Mouse (Mus musculus): ENCODE measurements around the gene Ankrd54. TPM values are rescaled to one million over a fixed set of nuclear protein-coding genes. Genes with fewer than 3 reads are reported as not detected.

Ankrd54 gene
- polyA plus RNA-seq, 1 experiment from 2014 or later = 48.4 TPM

DNA sequence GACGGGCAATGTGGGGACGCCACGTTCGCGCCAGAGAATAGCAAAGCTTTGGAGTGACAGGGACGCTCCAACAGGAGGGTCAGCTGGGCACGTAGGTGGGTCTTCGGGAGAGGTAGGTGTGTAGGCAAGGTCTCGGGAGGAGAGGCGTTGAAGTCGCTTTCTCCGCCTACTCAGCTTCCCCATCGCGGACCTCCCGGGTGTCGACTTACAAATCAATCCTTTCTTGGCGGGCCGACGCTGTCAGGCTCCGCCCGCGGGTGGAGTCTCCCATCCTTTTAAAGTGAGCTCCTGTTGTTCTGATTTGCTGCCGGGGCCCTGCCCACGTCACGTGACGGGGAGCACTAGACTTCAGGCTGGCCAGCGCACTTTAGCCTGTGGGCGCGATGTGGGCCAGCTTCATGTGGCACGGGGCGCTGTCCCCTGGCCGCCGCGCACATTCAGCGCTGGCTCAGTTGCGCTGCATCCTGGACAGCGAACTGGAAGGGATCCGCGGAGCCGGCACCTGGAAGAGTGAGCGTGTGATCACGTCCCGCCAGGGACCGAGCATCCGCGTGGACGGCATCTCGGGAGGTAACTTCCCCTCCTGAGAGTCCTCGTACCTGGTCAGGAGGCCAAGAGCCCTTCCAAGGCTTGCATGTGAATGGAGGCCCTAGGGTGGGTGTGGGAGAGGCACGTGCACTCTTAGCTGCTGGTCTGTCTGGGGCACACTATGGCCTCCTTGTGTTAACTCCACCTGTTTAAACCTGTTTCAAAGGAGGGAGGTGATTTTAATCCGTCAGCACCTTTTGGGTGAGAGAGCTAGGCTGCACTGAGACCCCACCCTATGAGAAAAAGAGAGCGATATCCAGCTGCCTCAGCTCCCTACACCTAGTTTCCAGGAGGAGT is 31.9 kb downstream of the Ankrd54 start:
- H3K27ac ChIP-seq (ENCODE audit: low read length) = peak overlapping the region; percentile 98
- no peaks in the 10 kb centered on the region for H3K36me3 ChIP-seq (ENCODE audit: insufficient read depth, low read length)
- ATAC-seq (peak; percentile 86), DNase-seq (ENCODE audit: low spot score) (peak; percentile 98)
- H3K4me2 ChIP-seq (replicated peaks; ENCODE audit: low read depth, low read length) = peak overlapping the region; percentile 97
- no peaks in the 10 kb centered on the region for H3K9me3 ChIP-seq (ENCODE audit: low read length)
- peak overlapping the region; percentile 79 for H3K4me3 ChIP-seq (ENCODE audit: low read depth, low read length)
- H3K9ac ChIP-seq (replicated peaks; ENCODE audit: low read depth) = peak overlapping the region; percentile 100
- H3K27me3 ChIP-seq (replicated peaks; ENCODE audit: insufficient read depth, low read length) = no peaks in the 10 kb centered on the region
- whole genome bisulfite sequencing = 3% methylated on average over 52 of the region's 52 CpGs
- TF ChIP-seq CTCF (IDR thresholded peaks at IDR 0.05) (no peak), EP300 (IDR thresholded peaks at IDR 0.05) (no peak)
- peaks cover 11% of the 10 kb centered on the region; the same call in 1 of the 2 replicates for H3K4me1 ChIP-seq (ENCODE audit: insufficient read depth, low read depth, low read length)

DNA sequence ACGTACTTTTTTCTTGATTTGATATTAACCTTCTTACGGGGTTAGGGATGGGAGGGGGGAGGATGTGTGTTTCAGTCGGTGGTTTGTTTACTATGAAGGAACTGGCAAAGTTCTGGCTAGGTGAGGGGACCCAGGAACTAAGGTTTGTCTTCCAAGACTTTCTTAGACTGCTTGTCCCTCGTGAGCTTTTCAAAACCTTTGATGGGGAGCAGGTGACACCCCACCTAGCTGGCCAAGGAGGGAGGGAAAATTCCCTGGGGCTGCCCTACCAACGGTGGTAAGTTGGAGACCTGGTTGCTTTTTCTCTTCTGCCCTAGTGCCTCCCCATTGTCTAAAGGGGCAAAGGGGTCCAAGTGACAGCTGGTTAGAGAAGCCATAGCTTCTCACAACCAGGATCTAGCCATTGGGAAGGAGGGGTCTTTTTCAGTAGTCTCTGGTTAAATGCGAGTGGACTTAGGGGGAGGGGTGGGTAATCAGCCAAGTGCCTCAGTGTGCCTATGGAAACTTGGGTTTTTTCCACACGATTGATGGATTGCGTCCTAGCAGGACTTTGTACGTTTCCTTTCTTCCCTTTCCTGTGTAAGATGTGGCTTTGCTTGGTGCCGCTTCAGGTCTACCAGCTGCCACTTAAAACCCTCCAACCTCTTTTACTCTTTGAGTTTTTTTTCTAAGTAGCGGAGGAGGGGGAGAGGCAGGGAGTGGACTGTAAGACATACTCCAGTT is 33.0 kb downstream of the Ankrd54 start:
- Histone ChIP-seq H3K4me2 (replicated peaks; ENCODE audit: low read depth, low read length) (peak overlapping the region; percentile 97), H3K4me3 (ENCODE audit: low read depth, low read length) (peak overlapping the region; percentile 79), H3K9me3 (ENCODE audit: low read length) (no peaks in the 10 kb centered on the region), H3K4me1 (ENCODE audit: insufficient read depth, low read depth, low read length) (peaks cover 11% of the 10 kb centered on the region; the same call in 1 of the 2 replicates), H3K27ac (ENCODE audit: low read length) (peak overlapping the region; percentile 98), H3K9ac (replicated peaks; ENCODE audit: low read depth) (peak overlapping the region; percentile 100), H3K27me3 (replicated peaks; ENCODE audit: insufficient read depth, low read length) (no peaks in the 10 kb centered on the region), H3K36me3 (ENCODE audit: insufficient read depth, low read length) (no peaks in the 10 kb centered on the region)
- ATAC-seq (no peak), DNase-seq (ENCODE audit: low spot score) (peak; percentile 56)
- 3% methylated on average over 11 of the region's 11 CpGs for WGBS
- TF ChIP-seq CTCF (IDR thresholded peaks at IDR 0.05) (no peak), EP300 (IDR thresholded peaks at IDR 0.05) (no peak)

- no peaks in the 10 kb centered on the region for H3K27me3 ChIP-seq (replicated peaks; ENCODE audit: insufficient read depth, low read length)
- no peaks in the 10 kb centered on the region for H3K9me3 ChIP-seq (ENCODE audit: low read length)
- WGBS = 11% methylated on average over 16 of the region's 16 CpGs
- no peak for TF ChIP-seq EP300 (IDR thresholded peaks at IDR 0.05)
- TF ChIP-seq CTCF (IDR thresholded peaks at IDR 0.05) = no peak
- no peak for ATAC-seq
- peak overlapping the region; percentile 100 for H3K9ac ChIP-seq (replicated peaks; ENCODE audit: low read depth)
- peak overlapping the region; percentile 98 for H3K27ac ChIP-seq (ENCODE audit: low read length)
- peak overlapping the region; percentile 97 for H3K4me2 ChIP-seq (replicated peaks; ENCODE audit: low read depth, low read length)
- no peaks in the 10 kb centered on the region for H3K36me3 ChIP-seq (ENCODE audit: insufficient read depth, low read length)
- peak overlapping the region; percentile 79 for H3K4me3 ChIP-seq (ENCODE audit: low read depth, low read length)
- peak; percentile 14 for DNase-seq (ENCODE audit: low spot score)
- peaks cover 11% of the 10 kb centered on the region; the same call in 1 of the 2 replicates for H3K4me1 ChIP-seq (ENCODE audit: insufficient read depth, low read depth, low read length)
Observed at GRCm38 (mm10) chr15:79028823-79029484, 33.7 kb downstream of the Ankrd54 start.

- Histone ChIP-seq H3K4me1 (ENCODE audit: insufficient read depth, low read depth, low read length) (peaks cover 11% of the 10 kb centered on the region; the same call in 1 of the 2 replicates), H3K4me2 (replicated peaks; ENCODE audit: low read depth, low read length) (peak within 1 kb of the TSS; percentile 97), H3K9ac (replicated peaks; ENCODE audit: low read depth) (peak within 1 kb of the TSS; percentile 100), H3K27me3 (replicated peaks; ENCODE audit: insufficient read depth, low read length) (no peaks in the 10 kb centered on the region), H3K9me3 (ENCODE audit: low read length) (no peaks in the 10 kb centered on the region), H3K4me3 (ENCODE audit: low read depth, low read length) (peak within 1 kb of the TSS; percentile 79), H3K36me3 (ENCODE audit: insufficient read depth, low read length) (no peaks in the 10 kb centered on the region), H3K27ac (ENCODE audit: low read length) (peak within 1 kb of the TSS; percentile 98)
- peak; percentile 97 for DNase-seq (ENCODE audit: low spot score)
- 2% methylated on average over 41 of the region's 58 CpGs for WGBS
- ATAC-seq = peak; percentile 87
- TF ChIP-seq EP300 (IDR thresholded peaks at IDR 0.05) = no peak
- no peak for TF ChIP-seq CTCF (IDR thresholded peaks at IDR 0.05)
Observed at GRCm38 (mm10) chr15:79028237-79028738, 34.4 kb downstream of the Ankrd54 start, which contains the start of gene H1f0. Gene H1f0 (plus strand): TSS chr15:79028450.

DNA sequence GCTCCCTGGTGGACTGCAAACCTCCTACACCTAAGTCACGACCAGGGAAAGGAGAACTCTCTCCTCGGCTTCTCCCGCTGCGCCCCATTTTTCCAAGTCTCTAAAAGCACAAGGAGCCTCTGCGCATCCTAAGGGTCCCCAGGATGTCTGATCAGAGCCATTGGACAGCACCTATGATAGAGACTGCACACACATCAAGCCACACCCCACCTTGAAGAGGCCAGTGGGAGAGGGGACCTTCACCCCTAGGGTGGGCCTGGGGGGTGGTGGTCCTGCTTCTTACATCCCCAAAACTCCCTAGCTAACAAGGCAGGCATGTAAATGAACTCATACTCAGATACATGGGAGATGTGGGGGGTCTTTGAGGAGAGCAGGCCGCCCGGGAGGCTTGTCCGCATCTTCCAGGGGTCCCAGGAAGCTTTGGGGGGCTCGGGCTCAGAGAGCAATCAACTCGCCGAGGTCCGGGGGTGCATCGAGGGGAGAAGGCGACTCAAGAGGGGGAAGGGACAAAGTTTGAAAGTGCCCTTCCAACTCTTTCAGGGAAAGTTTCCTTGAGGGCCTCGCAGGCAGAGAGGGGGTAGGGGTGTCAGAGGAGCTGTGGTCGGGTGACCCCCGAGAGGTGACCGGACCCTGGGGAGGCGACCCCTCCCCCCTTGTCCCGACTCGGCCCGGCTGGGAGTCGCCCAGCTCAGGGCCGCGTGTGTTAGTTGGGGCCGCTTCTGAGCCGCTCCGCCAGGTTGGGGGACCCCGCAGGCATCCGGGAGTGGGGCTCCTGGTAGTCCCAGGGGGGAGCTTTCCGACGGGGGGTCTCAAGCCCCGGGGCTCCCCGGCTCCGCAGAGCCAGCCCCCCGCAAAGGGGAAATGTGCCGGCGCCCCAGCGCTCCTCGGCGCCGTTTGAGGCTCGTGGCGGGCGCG is 35.1 kb downstream of the Ankrd54 start:
- H3K36me3 ChIP-seq (ENCODE audit: insufficient read depth, low read length) = no peaks in the 10 kb centered on the region
- TF ChIP-seq CTCF (IDR thresholded peaks at IDR 0.05) = no peak
- no peak for TF ChIP-seq EP300 (IDR thresholded peaks at IDR 0.05)
- peaks cover 11% of the 10 kb centered on the region; the same call in 1 of the 2 replicates for H3K4me1 ChIP-seq (ENCODE audit: insufficient read depth, low read depth, low read length)
- peak overlapping the region; percentile 79 for H3K4me3 ChIP-seq (ENCODE audit: low read depth, low read length)
- peak; percentile 21 for ATAC-seq
- peak overlapping the region; percentile 97 for H3K4me2 ChIP-seq (replicated peaks; ENCODE audit: low read depth, low read length)
- H3K27me3 ChIP-seq (replicated peaks; ENCODE audit: insufficient read depth, low read length) = no peaks in the 10 kb centered on the region
- H3K27ac ChIP-seq (ENCODE audit: low read length) = peak overlapping the region; percentile 98
- H3K9ac ChIP-seq (replicated peaks; ENCODE audit: low read depth) = peak overlapping the region; percentile 100
- 7% methylated on average over 31 of the region's 46 CpGs for WGBS
- H3K9me3 ChIP-seq (ENCODE audit: low read length) = no peaks in the 10 kb centered on the region
- DNase-seq (ENCODE audit: low spot score) = peak; percentile 44

All from lung, postnatal 0 days (tissue).